Mouse (Mus musculus) megakaryocyte, embryonic 14.5 days (primary cell): ENCODE results near the gene Prr14.

Experiments
- FLI1 ChIP-seq: IDR thresholded peaks from 2 replicates; pipeline ENCODE4 v1.6.1; 2012; ENCODE audit warnings: low read length, inconsistent platforms, mixed read lengths
- GATA1 ChIP-seq: IDR thresholded peaks from 3 replicates; pipeline ENCODE4 v1.6.1; 2012; ENCODE audit warnings: mixed read lengths, low read length, inconsistent platforms, borderline replicate concordance

- TF ChIP-seq GATA1 (no peak), FLI1 (no peak)
These were observed 37.2 kb upstream of the Prr14 start for GRCm38 (mm10) chr7:127422247-127422646.
